38 mouse cellular contexts compared by ENCODE assay signal in the genomic region with DNA sequence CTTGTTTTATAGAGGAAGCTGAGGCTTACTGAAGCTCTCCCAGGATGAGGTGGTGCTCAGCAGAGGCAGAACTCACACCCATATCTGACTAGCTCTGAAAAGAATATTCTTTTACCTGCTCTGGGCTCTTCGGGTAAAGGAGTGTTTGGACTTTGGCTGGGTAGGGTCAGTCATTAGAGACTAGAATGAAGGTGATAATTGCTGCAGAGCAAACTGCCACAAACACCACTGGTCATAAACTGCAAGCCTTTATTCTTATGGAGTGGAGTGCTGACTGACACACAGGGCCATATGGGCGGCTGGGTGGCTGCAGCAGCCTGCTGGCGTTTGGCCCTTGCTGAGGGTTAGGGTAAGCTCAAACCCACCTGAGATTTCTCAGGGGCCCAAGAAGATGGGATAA. TPM values are rescaled to one million over a fixed set of nuclear protein-coding genes. Genes with fewer than 3 reads are reported as not detected.
"Had no signal": no experiment of that assay in that cellular context is flagged by ENCODE, and none has a peak within 500 bp of the region (broad histone marks: within the 10 kb centered on the region; RNA-seq: fewer than 3 reads in every experiment).

No protein-coding gene starts in this region.

- H3K36me3 ChIP-seq: forebrain, embryonic 15.5 days; heart, embryonic 10.5 days; heart, embryonic 12.5 days; hindbrain, embryonic 13.5 days; hindbrain, embryonic 15.5 days; kidney, embryonic 15.5 days; limb, embryonic 13.5 days; limb, embryonic 15.5 days; liver, embryonic 12.5 days had no signal

- H3K4me2 ChIP-seq: forebrain, embryonic 15.5 days; heart, embryonic 12.5 days; hindbrain, embryonic 13.5 days; hindbrain, embryonic 15.5 days; kidney, embryonic 15.5 days; limb, embryonic 13.5 days; limb, embryonic 15.5 days; liver, embryonic 12.5 days had no signal

- H3K4me3 ChIP-seq: forebrain, embryonic 15.5 days; heart, embryonic 10.5 days; heart, embryonic 12.5 days; hindbrain, embryonic 13.5 days; hindbrain, embryonic 15.5 days; kidney, embryonic 15.5 days; layer of hippocampus, adult 2 months; left cerebral cortex, adult 2 months; limb, embryonic 13.5 days; limb, embryonic 15.5 days; liver, embryonic 12.5 days had no signal

- ATAC-seq: forebrain, embryonic 15.5 days; forebrain, postnatal 0 days; hindbrain, postnatal 0 days; liver, embryonic 12.5 days had no signal

- H3K4me1 ChIP-seq: forebrain, embryonic 15.5 days; hindbrain, embryonic 13.5 days; hindbrain, embryonic 15.5 days; limb, embryonic 13.5 days had no signal

- H3K9me3 ChIP-seq: forebrain, embryonic 15.5 days; heart, embryonic 10.5 days; heart, embryonic 12.5 days; hindbrain, embryonic 13.5 days; hindbrain, embryonic 15.5 days; kidney, embryonic 15.5 days; limb, embryonic 13.5 days; limb, embryonic 15.5 days; liver, embryonic 12.5 days had no signal

- H3K9ac ChIP-seq: forebrain, embryonic 15.5 days; forebrain, postnatal 0 days; heart, embryonic 12.5 days; hindbrain, embryonic 13.5 days; hindbrain, embryonic 15.5 days; kidney, embryonic 15.5 days; limb, embryonic 13.5 days; limb, embryonic 15.5 days; liver, embryonic 12.5 days had no signal

- H3K27ac ChIP-seq: forebrain, embryonic 15.5 days; heart, embryonic 10.5 days; hindbrain, embryonic 13.5 days; hindbrain, embryonic 15.5 days; hindbrain, postnatal 0 days; kidney, embryonic 15.5 days; kidney, postnatal 0 days; layer of hippocampus, adult 2 months; left cerebral cortex, adult 2 months; limb, embryonic 13.5 days; limb, embryonic 15.5 days; liver, embryonic 12.5 days had no signal

- H3K27me3 ChIP-seq: forebrain, embryonic 15.5 days; heart, embryonic 12.5 days; hindbrain, embryonic 13.5 days; hindbrain, embryonic 15.5 days; kidney, embryonic 15.5 days; limb, embryonic 13.5 days; limb, embryonic 15.5 days; liver, embryonic 12.5 days had no signal

- DNase-seq: forebrain, postnatal 0 days; gastrocnemius, postnatal 25 days; heart, adult 18-20 months; heart, postnatal 10 days; kidney, adult 11 months; kidney, adult 2 months; kidney, adult 9 months; kidney, postnatal 14 days; kidney, postnatal 36 days; left cerebral cortex, postnatal 4 days had no signal

RNA-seq across cellular contexts. Expression of a gene that starts 46.0 kb away (rescaled TPM):
- total RNA-seq: forebrain, postnatal 0 days; gastrocnemius, adult 18-20 months; gastrocnemius, adult 8-10 months; gastrocnemius, postnatal 25 days; gastrocnemius, postnatal 4 days; granulocyte monocyte progenitor cell, adult 5-6 weeks; heart, adult 18-20 months; heart, adult 8-10 months; heart, postnatal 10 days; heart, postnatal 25 days; hematopoietic stem cell, adult 5-6 weeks; hindbrain, postnatal 0 days; layer of hippocampus, adult 2 months; layer of hippocampus, postnatal 10 days; layer of hippocampus, postnatal 25 days; left cerebral cortex, adult 2 months; left cerebral cortex, postnatal 14 days; left cerebral cortex, postnatal 4 days; liver, adult 2 months had no signal
- polyA plus RNA-seq: forebrain, embryonic 15.5 days; forebrain, postnatal 0 days; heart, embryonic 10.5 days; heart, embryonic 12.5 days; heart, embryonic 14.5 days; heart, embryonic 16.5 days; hindbrain, embryonic 11.5 days; hindbrain, embryonic 13.5 days; hindbrain, embryonic 15.5 days; hindbrain, postnatal 0 days; kidney, adult 2 months; kidney, embryonic 15.5 days; kidney, postnatal 0 days; limb, embryonic 11.5 days; limb, embryonic 13.5 days; limb, embryonic 15.5 days; liver, adult 2 months; liver, embryonic 12.5 days had no signal
